Mouse (Mus musculus) naive thymus-derived CD4-positive, alpha-beta T cell, adult 2 months (primary cell): Measurements from ENCODE around the gene Pnliprp1.

ENCODE experiments used
- DNase-seq: peaks from one replicate; pipeline ENCODE4 v3.0.0-alpha.2; 2011; ENCODE audit warnings: low read depth

The Pnliprp1 gene

GRCm38 (mm10) chr19:58728445-58729031, at the start of gene Pnliprp1:
TSS of gene Pnliprp1 (plus strand) at chr19:58728887.
- no peak for DNase-seq

- no peak for DNase-seq
Observed at GRCm38 (mm10) chr19:58688933-58689332, 39.8 kb upstream of the Pnliprp1 start.

GRCm38 (mm10) chr19:58695314-58695713, 33.4 kb upstream of the Pnliprp1 start:
- no peak for DNase-seq

GRCm38 (mm10) chr19:58696235-58696634, 32.5 kb upstream of the Pnliprp1 start:
- no peak for DNase-seq

- no peak for DNase-seq
Observed at GRCm38 (mm10) chr19:58704556-58704955, 24.1 kb upstream of the Pnliprp1 start.

- DNase-seq: no peak
Observed at GRCm38 (mm10) chr19:58708611-58709010, 20.1 kb upstream of the Pnliprp1 start.

- DNase-seq: no peak
Observed at GRCm38 (mm10) chr19:58717925-58718324, 10.8 kb upstream of the Pnliprp1 start.

- no peak for DNase-seq
Observed at GRCm38 (mm10) chr19:58720439-58720838, 8.2 kb upstream of the Pnliprp1 start.

GRCm38 (mm10) chr19:58726551-58726950, 2.1 kb upstream of the Pnliprp1 start:
- DNase-seq: no peak

- DNase-seq: no peak
Observed at GRCm38 (mm10) chr19:58727756-58728155, 931 bp upstream of the Pnliprp1 start.

- no peak for DNase-seq
Observed at GRCm38 (mm10) chr19:58733216-58733615, 4.5 kb downstream of the Pnliprp1 start.

- DNase-seq: no peak
Observed at GRCm38 (mm10) chr19:58738111-58738510, 9.4 kb downstream of the Pnliprp1 start.

GRCm38 (mm10) chr19:58741036-58741435, 12.3 kb downstream of the Pnliprp1 start:
- no peak for DNase-seq

- no peak for DNase-seq
Observed at GRCm38 (mm10) chr19:58742711-58743110, 14.0 kb downstream of the Pnliprp1 start.

- no peak for DNase-seq
Observed at GRCm38 (mm10) chr19:58743736-58744135, 15.0 kb downstream of the Pnliprp1 start.

GRCm38 (mm10) chr19:58747498-58748000, 18.9 kb downstream of the Pnliprp1 start:
- no peak for DNase-seq

- no peak for DNase-seq
Observed at GRCm38 (mm10) chr19:58750822-58751221, 22.1 kb downstream of the Pnliprp1 start.

GRCm38 (mm10) chr19:58751504-58751903, 22.8 kb downstream of the Pnliprp1 start:
- no peak for DNase-seq

- no peak for DNase-seq
Observed at GRCm38 (mm10) chr19:58758871-58759270, 30.2 kb downstream of the Pnliprp1 start.

- DNase-seq: no peak
Observed at GRCm38 (mm10) chr19:58759423-58759822, 30.7 kb downstream of the Pnliprp1 start, which contains the start of gene Pnliprp2. TSS of gene Pnliprp2 (plus strand) at chr19:58759719.

GRCm38 (mm10) chr19:58762316-58762715, 33.6 kb downstream of the Pnliprp1 start:
- DNase-seq: no peak

GRCm38 (mm10) chr19:58762848-58763541, 34.3 kb downstream of the Pnliprp1 start:
- no peak for DNase-seq

- no peak for DNase-seq
Observed at GRCm38 (mm10) chr19:58767329-58767728, 38.6 kb downstream of the Pnliprp1 start.
